Comparison of ENCODE assay signal across 7 mouse cellular contexts in genomic region chr11:74833536-74834358, GRCm38 (mm10). TPM values are rescaled to one million over a fixed set of nuclear protein-coding genes. Genes with fewer than 3 reads are reported as not detected.
A peak's percentile ranks its signal among the peaks of the same experiment; 100 is the strongest.
DNase-seq lines count a peak whose midpoint lies in the region; ATAC-seq lines count a peak whose summit lies in the region.

No protein-coding gene starts in this region.

- H3K36me3 ChIP-seq in neural tube, embryonic 11.5 days (ENCODE audit: control insufficient read depth, insufficient read depth, low read length), result no peaks in the 10 kb centered on the region
- no peaks in the 10 kb centered on the region; the same call in 1 of the 2 replicates for H3K36me3 ChIP-seq in forebrain, embryonic 11.5 days (ENCODE audit: control insufficient read depth, insufficient read depth, low read length)
- no peaks in the 10 kb centered on the region for H3K36me3 ChIP-seq in neural tube, embryonic 14.5 days (ENCODE audit: control insufficient read depth, insufficient read depth, low read length)

- H3K9me3 ChIP-seq in neural tube, embryonic 11.5 days (ENCODE audit: control insufficient read depth, low read length), result no peaks in the 10 kb centered on the region
- no peaks in the 10 kb centered on the region for H3K9me3 ChIP-seq in forebrain, embryonic 11.5 days (ENCODE audit: control insufficient read depth, low read length)
- no peaks in the 10 kb centered on the region for H3K9me3 ChIP-seq in neural tube, embryonic 14.5 days (ENCODE audit: control insufficient read depth, low read length)

- H3K9ac ChIP-seq in neural tube, embryonic 11.5 days (ENCODE audit: low read length), result no peak overlapping the region
- H3K9ac ChIP-seq in forebrain, embryonic 11.5 days (ENCODE audit: low read length), result peak overlapping the region; percentile 52; the same call in 1 of the 2 replicates
- H3K9ac ChIP-seq in neural tube, embryonic 14.5 days (replicated peaks; ENCODE audit: low read depth, low read length), result no peak overlapping the region

- H3K27ac ChIP-seq in neural tube, embryonic 11.5 days (ENCODE audit: low read depth, low read length), result no peak overlapping the region
- H3K27ac ChIP-seq in forebrain, embryonic 11.5 days (ENCODE audit: low read depth, low read length), result no peak overlapping the region
- no peak overlapping the region for H3K27ac ChIP-seq in neural tube, embryonic 14.5 days (ENCODE audit: low read depth, low read length)

- ATAC-seq in neural tube, embryonic 11.5 days (ENCODE audit: insufficient read depth, low FRiP score, low TSS enrichment), result no peak
- ATAC-seq in forebrain, embryonic 11.5 days (replicated peaks; ENCODE audit: low FRiP score), result no peak
- no peak for ATAC-seq in neural tube, embryonic 14.5 days (ENCODE audit: low read depth)

- 82% methylated on average over 8 of the region's 8 CpGs for WGBS in neural tube, embryonic 11.5 days
- 88% methylated on average over 8 of the region's 8 CpGs for WGBS in forebrain, embryonic 11.5 days
- 85% methylated on average over 8 of the region's 8 CpGs for WGBS in neural tube, embryonic 14.5 days

- H3K4me3 ChIP-seq in neural tube, embryonic 11.5 days (ENCODE audit: low read depth, low read length), result no peak overlapping the region
- no peak overlapping the region; the same call in 1 of the 2 replicates for H3K4me3 ChIP-seq in forebrain, embryonic 11.5 days (ENCODE audit: low read depth, low read length)
- H3K4me3 ChIP-seq in neural tube, embryonic 14.5 days (ENCODE audit: low read depth, low read length), result peak overlapping the region; percentile 96; the same call in 1 of the 2 replicates

- H3K4me1 ChIP-seq in neural tube, embryonic 11.5 days (ENCODE audit: control insufficient read depth, insufficient read depth, low read length), result peaks cover 21% of the 10 kb centered on the region
- peaks cover 24% of the 10 kb centered on the region for H3K4me1 ChIP-seq in forebrain, embryonic 11.5 days (replicated peaks; ENCODE audit: control insufficient read depth, insufficient read depth, low read length)
- peaks cover 34% of the 10 kb centered on the region for H3K4me1 ChIP-seq in neural tube, embryonic 14.5 days (ENCODE audit: control insufficient read depth, insufficient read depth, low read length)

- peak overlapping the region; percentile 91; the same call in 1 of the 2 replicates for H3K4me2 ChIP-seq in neural tube, embryonic 11.5 days (ENCODE audit: low read depth)
- peak overlapping the region; percentile 82; the same call in 1 of the 2 replicates for H3K4me2 ChIP-seq in forebrain, embryonic 11.5 days (ENCODE audit: low read depth, low read length, severe bottlenecking)
- H3K4me2 ChIP-seq in neural tube, embryonic 14.5 days (ENCODE audit: low read depth, low read length), result peak overlapping the region; percentile 76

- H3K27me3 ChIP-seq in neural tube, embryonic 11.5 days (ENCODE audit: control insufficient read depth, insufficient read depth, low read length), result no peaks in the 10 kb centered on the region
- no peaks in the 10 kb centered on the region for H3K27me3 ChIP-seq in forebrain, embryonic 11.5 days (ENCODE audit: control insufficient read depth, insufficient read depth, low read length)
- H3K27me3 ChIP-seq in neural tube, embryonic 14.5 days (ENCODE audit: control insufficient read depth, insufficient read depth, low read length), result no peaks in the 10 kb centered on the region

- no peak for DNase-seq in neural tube, embryonic 11.5 days (ENCODE audit: low spot score)
- no peak for DNase-seq in neural tube, embryonic 10.5 days (ENCODE audit: extremely low spot score, low spot score)
- DNase-seq in forebrain, embryonic 11.5 days (ENCODE audit: low spot score), result peak; percentile 49
- peak; percentile 8 for DNase-seq in kidney, postnatal 10 days
- no peak for DNase-seq in frontal cortex, adult 2 months (ENCODE audit: extremely low spot score in 1 of 2, low spot score in 1 of 2)
- DNase-seq in right cerebral cortex, adult 18-20 months, result no peak

RNA-seq across cellular contexts. Expression of gene Mnt, which starts 3.0 kb away (rescaled TPM):
- polyA plus RNA-seq in neural tube, embryonic 11.5 days (2014; fragmentation: Nextera tagmentation; extraction: Ambion mirVana), result 5.2 and 6.9 TPM in 2 replicates
- 5.8 and 6.0 TPM in 2 replicates for polyA plus RNA-seq in forebrain, embryonic 11.5 days (2014; fragmentation: Nextera tagmentation; extraction: Ambion mirVana)
- polyA plus RNA-seq in neural tube, embryonic 14.5 days (2014; fragmentation: Nextera tagmentation; extraction: Ambion mirVana), result 7.6 and 9.4 TPM in 2 replicates
- polyA plus RNA-seq in frontal cortex, adult 2 months (2012; rRNA removed), result 18.2 and 20.8 TPM in 2 replicates

Comparison
In these comparisons a context has a peak if more than half of its experiments do, and no peak if none do; other contexts are left out.
1. DNase-seq: peak in forebrain, embryonic 11.5 days (single experiment) and kidney, postnatal 10 days (single experiment); none in neural tube, embryonic 11.5 days (single experiment), neural tube, embryonic 10.5 days (single experiment), frontal cortex, adult 2 months (0 of 2) and right cerebral cortex, adult 18-20 months (single experiment).
2. Peak in every context shown above with its lines, with median percentiles within 50 percentile points of each other: H3K4me2 ChIP-seq.